Mouse (Mus musculus) lung, embryonic 14.5 days (tissue): ENCODE results near the gene Mphosph10. TPM values are rescaled to one million over a fixed set of nuclear protein-coding genes. Genes with fewer than 3 reads are reported as not detected.
A peak's percentile ranks its signal among the peaks of the same experiment; 100 is the strongest.

Experiments
- ATAC-seq: fragments of 200-750 bp; cut with Nextera tagmentation; 2 replicates; pipeline ENCODE4 v1.8.0; 2017; ENCODE audit warnings: mild to moderate bottlenecking, moderate TSS enrichment, moderate library complexity; ENCODE audit not compliant: insufficient read depth
- DNase-seq: peaks from one replicate; pipeline ENCODE4 v3.0.0-alpha.2; 2015
- H3K27ac ChIP-seq: fragments of 300-500 bp; sonication (generic); 2 replicates; pipeline ENCODE4 v1.5.1; 2014; ENCODE audit warnings: low read depth, mild to moderate bottlenecking, moderate library complexity
- H3K27me3 ChIP-seq: fragments of 300-500 bp; sonication (generic); 2 replicates; pipeline ENCODE4 v1.6.1; 2014; ENCODE audit warnings: low read length, control low read depth; ENCODE audit not compliant: insufficient read depth
- H3K36me3 ChIP-seq: fragments of 300-500 bp; sonication (generic); 2 replicates; pipeline ENCODE4 v1.6.1; 2014; ENCODE audit warnings: control low read depth; ENCODE audit not compliant: insufficient read depth
- H3K4me1 ChIP-seq: fragments of 300-500 bp; sonication (generic); 2 replicates; pipeline ENCODE4 v1.6.1; 2014; ENCODE audit warnings: antibody characterized with exemption, control low read depth; ENCODE audit not compliant: insufficient read depth
- H3K4me2 ChIP-seq: fragments of 300-500 bp; sonication (generic); 2 replicates; pipeline ENCODE4 v1.6.1; 2014; ENCODE audit warnings: mild to moderate bottlenecking
- H3K4me3 ChIP-seq: fragments of 300-500 bp; sonication (generic); 2 replicates; pipeline ENCODE4 v1.5.1; 2014; ENCODE audit warnings: low read depth, low read length
- H3K9ac ChIP-seq: fragments of 300-500 bp; sonication (generic); 2 replicates; pipeline ENCODE4 v1.6.1; 2014
- H3K9me3 ChIP-seq: fragments of 300-500 bp; sonication (generic); 2 replicates; pipeline ENCODE4 v1.6.1; 2016; ENCODE audit warnings: low read depth, low read length, control low read depth
- CTCF ChIP-seq: IDR thresholded peaks from 2 replicates; pipeline ENCODE4 v1.5.1; 2016; ENCODE audit warnings: antibody characterized with exemption, low read depth
- WGBS: fragments of 180-500 bp; shearing (Covaris S2); extraction: QIAGEN DNeasy Blood & Tissue Kit; methylation state at CpG from one replicate; pipeline ENCODE4 v1.1.7; 2014; 5-methylcytosine and 5-hydroxymethylcytosine counted together
- polyA plus RNA-seq: library from polyadenylated mRNA; unstranded; fragments of >200 nt; fragmentation: Nextera tagmentation; extraction: Ambion mirVana; gene quantifications from 2 replicates; pipeline ENCODE4 v1.2.1, GENCODE M21; 2014

Mphosph10 gene
- polyA plus RNA-seq, 1 experiment from 2014 or later = 43.4 TPM

DNA sequence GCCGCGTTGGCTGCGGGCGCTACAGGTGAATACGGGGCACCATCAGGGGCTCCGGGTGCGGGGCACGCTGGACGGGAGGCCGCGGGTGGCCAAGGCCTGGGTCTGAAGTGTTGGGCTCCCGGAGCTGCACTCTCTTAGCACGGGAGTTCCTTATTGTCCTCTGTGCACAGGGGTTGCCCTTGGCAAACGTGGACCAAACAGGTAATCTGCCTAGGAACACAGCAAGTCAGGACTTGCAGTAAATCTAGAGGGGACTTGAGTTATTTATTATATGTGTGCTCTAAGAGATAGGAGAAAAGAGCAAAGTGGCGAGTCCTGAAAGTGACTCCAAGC, 717 bp upstream of the Mphosph10 start:
- H3K27ac ChIP-seq = peak overlapping the region; percentile 69; the same call in 1 of the 2 replicates
- H3K4me3 ChIP-seq = peak overlapping the region; percentile 74
- TF ChIP-seq CTCF = no peak
- H3K9me3 ChIP-seq = no peaks in the 10 kb centered on the region
- ATAC-seq (no peak; the same call in 1 of the 2 replicates), DNase-seq (peak; percentile 40)
- no peaks in the 10 kb centered on the region for H3K27me3 ChIP-seq
- 1% methylated on average over 15 of the region's 15 CpGs for WGBS
- peak overlapping the region; percentile 72 for H3K4me2 ChIP-seq
- H3K4me1 ChIP-seq = no peaks in the 10 kb centered on the region; the same call in 1 of the 2 replicates
- peaks cover 20% of the 10 kb centered on the region for H3K36me3 ChIP-seq
- peak overlapping the region; percentile 81 for H3K9ac ChIP-seq

DNA sequence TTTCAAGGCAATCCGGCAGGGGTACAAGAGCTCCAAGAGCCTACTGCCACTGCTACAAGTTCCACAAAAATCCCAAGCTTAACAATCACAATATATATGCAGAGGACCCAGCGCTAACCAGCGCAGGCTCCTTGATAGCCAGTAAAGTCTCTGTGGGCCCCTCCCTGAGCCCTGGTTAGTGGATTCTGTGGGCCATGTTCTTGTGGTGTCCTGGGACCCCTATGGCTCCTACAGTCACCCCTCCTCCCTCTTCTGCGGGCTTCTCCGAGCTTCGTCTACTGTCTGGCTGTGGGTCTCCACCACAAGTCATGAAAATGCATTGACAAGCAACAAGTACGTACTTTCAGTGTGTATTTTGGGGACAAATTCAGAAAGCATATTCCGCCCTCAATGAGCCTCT, 589 bp downstream of the Mphosph10 start:
- TF ChIP-seq CTCF = no peak
- DNase-seq (no peak), ATAC-seq (no peak)
- H3K9me3 ChIP-seq = no peaks in the 10 kb centered on the region
- peak overlapping the region; percentile 72 for H3K4me2 ChIP-seq
- WGBS = 3% methylated on average over 8 of the region's 8 CpGs
- H3K9ac ChIP-seq = peak overlapping the region; percentile 71
- H3K27me3 ChIP-seq = no peaks in the 10 kb centered on the region
- H3K4me1 ChIP-seq = no peaks in the 10 kb centered on the region; the same call in 1 of the 2 replicates
- peak overlapping the region; percentile 74 for H3K4me3 ChIP-seq
- peaks cover 28% of the 10 kb centered on the region for H3K36me3 ChIP-seq
- H3K27ac ChIP-seq = no peak overlapping the region; the same call in 1 of the 2 replicates

DNA sequence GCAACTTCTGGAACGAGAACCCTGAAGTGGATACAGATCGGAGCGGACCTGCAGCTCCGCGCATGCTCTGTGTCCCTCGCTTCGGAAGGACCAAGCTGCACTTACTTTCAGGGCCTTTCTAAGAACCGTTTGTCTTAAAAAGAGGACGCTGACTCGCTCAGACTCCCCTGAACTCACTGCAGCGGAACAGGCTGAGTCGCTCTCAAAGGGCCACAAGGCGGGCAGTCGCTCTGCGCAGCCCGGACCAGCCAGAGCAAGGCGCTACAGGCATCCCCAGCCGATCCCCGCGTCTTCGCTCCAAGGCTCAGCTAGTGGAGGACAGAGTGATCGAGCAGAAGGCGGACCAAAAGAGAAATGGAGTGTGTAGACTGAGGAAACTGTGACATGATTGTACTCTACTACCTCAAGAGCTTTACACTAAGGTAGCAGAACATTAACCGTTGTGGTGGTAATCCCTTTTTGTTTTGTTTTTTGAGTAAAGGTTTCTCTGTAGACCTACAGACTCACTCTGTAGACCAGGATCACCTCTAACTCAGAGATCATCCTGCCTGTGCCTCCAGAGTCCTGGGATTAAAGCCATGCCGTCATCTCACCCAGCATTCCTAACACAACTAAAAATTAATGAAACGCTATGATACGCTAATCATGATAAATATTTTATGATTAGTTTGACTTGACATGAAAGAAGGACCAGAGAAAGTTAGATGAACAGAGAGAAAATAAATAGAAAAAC, 18.1 kb downstream of the Mphosph10 start, which contains the start of gene Fan1:
Gene Fan1 (minus strand): TSS at position 266 of the 733 bp plus-strand sequence.
- peak; percentile 55 for TF ChIP-seq CTCF
- peak within 1 kb of the TSS; percentile 71 for H3K9ac ChIP-seq
- peak within 1 kb of the TSS; percentile 95 for H3K27ac ChIP-seq
- peak within 1 kb of the TSS; percentile 67 for H3K4me2 ChIP-seq
- no peaks in the 10 kb centered on the region for H3K4me1 ChIP-seq
- H3K4me3 ChIP-seq = peak within 1 kb of the TSS; percentile 57
- peak; percentile 92 for DNase-seq
- peaks cover 29% of the 10 kb centered on the region for H3K36me3 ChIP-seq
- no peaks in the 10 kb centered on the region for H3K27me3 ChIP-seq
- WGBS = 3% methylated on average over 27 of the region's 27 CpGs
- ATAC-seq = peak; percentile 96
- no peaks in the 10 kb centered on the region for H3K9me3 ChIP-seq

DNA sequence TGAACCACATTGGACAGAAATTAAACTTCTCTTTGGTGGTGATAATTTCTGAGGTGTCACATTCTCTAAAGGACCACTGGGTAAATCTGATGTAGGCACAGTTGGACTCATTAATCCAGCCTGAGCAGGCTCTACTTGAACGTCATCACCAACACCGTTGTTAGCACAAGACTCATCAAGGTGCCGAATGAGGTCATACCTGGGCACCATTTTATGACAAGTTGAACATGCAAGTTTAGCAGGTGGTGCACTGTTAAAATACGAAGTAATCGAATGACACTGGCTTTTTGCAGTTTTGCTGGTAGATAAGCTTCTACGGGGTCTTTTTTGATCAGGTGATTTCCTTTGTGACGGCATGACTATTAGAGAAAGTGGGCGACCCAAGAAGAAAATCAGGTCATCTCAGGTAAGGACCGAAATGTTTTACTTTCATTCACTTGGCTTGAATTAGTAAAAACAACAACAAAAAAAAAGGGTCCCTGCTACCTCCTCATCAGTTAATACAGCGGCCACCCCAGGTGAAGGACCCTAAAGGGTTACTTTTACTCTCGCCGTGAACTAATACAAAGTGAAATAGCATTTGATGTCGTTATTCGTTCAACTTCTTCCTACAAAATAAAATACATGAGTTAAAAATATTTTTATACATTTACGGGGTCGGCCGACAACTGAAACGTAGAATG, 18.8 kb downstream of the Mphosph10 start:
- no peaks in the 10 kb centered on the region for H3K9me3 ChIP-seq
- 10% methylated on average over 18 of the region's 18 CpGs for WGBS
- peak overlapping the region; percentile 57 for H3K4me3 ChIP-seq
- peak overlapping the region; percentile 71 for H3K9ac ChIP-seq
- peak overlapping the region; percentile 95 for H3K27ac ChIP-seq
- peaks cover 28% of the 10 kb centered on the region for H3K36me3 ChIP-seq
- DNase-seq (peak; percentile 30), ATAC-seq (no peak; the same call in 1 of the 2 replicates)
- TF ChIP-seq CTCF = no peak
- peak overlapping the region; percentile 67 for H3K4me2 ChIP-seq
- no peaks in the 10 kb centered on the region for H3K27me3 ChIP-seq
- H3K4me1 ChIP-seq = no peaks in the 10 kb centered on the region

DNA sequence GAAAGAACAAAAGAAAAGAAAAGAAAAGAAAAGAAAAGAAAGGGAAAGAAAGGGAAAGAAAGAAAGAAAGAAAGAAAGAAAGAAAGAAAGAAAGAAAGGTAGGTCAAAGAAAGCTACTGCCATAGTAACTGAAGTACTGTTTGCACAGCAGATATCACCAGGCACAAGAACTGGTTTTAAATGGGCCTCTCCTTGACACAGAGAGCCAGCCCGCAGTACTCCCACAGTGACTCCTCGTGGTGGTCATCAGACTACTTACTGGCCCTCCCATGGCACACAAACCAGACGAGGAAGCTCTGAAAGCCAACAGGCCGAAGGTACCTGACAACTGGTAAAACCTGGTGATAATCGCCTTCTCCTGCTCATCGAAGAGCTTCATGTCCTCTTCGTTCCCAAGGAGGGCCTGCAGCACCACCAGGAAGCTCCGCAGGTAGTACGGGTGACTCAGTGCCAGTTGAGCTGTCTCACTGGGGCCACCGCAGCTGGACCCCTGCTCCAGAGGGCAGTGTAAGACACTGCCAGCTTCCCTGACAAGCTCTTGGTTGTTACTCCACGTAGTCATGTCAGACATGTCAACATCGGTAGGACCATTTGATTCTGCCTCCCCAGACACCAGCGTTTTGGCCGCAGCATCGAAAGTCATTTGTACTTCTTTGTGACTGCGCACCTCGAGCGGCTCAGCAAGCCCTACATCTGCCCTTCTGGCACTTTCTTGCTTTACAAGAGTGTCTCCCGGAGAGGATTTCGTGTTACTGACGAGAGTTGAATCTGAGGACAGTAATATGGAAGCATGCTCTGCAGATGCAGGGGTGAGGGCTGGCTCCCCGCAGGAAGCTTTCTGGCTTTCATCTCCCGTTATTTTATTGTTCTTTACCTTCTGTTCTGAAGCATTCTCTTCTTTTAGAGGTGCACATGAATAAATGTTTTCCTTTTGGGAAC, 19.9 kb downstream of the Mphosph10 start:
- WGBS = 86% methylated on average over 23 of the region's 23 CpGs
- Histone ChIP-seq H3K9me3 (no peaks in the 10 kb centered on the region), H3K4me3 (no peak overlapping the region), H3K4me2 (peak overlapping the region; percentile 67; the same call in 1 of the 2 replicates), H3K4me1 (no peaks in the 10 kb centered on the region), H3K27me3 (no peaks in the 10 kb centered on the region), H3K9ac (no peak overlapping the region), H3K36me3 (peaks cover 20% of the 10 kb centered on the region), H3K27ac (no peak overlapping the region)
- ATAC-seq (no peak), DNase-seq (no peak)
- no peak for TF ChIP-seq CTCF

DNA sequence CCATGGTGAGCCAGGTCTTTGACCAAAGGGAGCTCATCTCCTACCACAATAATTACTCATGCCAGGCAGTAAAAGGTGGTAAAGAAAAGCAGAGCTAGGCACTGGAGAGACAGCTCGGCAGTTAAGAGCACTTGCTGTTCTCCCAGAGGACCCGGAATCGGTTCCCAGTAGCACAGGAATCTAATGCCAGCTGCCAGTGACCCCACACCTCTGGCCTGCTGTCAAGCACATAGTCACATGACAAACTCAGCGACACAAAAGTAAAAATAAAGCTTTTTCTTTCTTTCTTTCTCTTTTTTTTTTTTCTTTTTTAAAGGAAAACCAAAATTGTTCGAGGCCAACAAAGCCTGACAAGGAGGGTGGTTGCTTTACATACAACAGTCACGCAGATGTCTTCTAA, 22.2 kb downstream of the Mphosph10 start:
- Histone ChIP-seq H3K4me3 (no peak overlapping the region), H3K27ac (no peak overlapping the region), H3K9me3 (no peaks in the 10 kb centered on the region), H3K36me3 (peaks cover 34% of the 10 kb centered on the region), H3K4me1 (no peaks in the 10 kb centered on the region), H3K9ac (no peak overlapping the region), H3K4me2 (no peak overlapping the region), H3K27me3 (no peaks in the 10 kb centered on the region)
- no peak for DNase-seq
- ATAC-seq = no peak
- 81% methylated on average over 6 of the region's 6 CpGs for WGBS
- TF ChIP-seq CTCF = no peak
